Mouse (Mus musculus): ENCODE results near the gene Sae1.

DNA sequence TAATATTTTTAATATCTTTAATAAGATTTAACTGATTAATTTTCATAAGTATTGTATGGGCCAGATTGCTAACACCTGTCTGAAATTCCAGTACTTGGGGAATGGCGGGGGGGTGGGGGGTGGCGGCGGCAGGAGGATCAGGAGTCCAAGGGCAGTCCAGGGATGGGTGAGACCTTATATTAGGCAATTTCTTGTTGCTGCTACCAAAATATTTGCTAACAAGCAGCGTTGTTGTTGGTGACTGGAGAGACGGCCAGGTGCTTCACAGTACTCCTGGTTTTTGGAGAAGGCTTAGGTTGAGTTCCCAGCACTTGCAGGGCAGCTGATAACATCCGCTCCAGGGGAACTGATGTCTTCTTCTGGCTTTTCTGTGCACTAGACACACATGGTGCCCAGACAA, 67.1 kb downstream of the Sae1 start:
- TF ChIP-seq CTCF (IDR thresholded peaks at IDR 0.05; ENCODE audit: low read depth) (no peak), EP300 (IDR thresholded peaks at IDR 0.05; ENCODE audit: low read depth) (no peak)
